Mouse (Mus musculus): Measurements from ENCODE around the gene Slit3.

- TF ChIP-seq RCOR1 (conservative IDR thresholded peaks at IDR 0.05; ENCODE audit: low read depth, low read length) (no peak), POLR2A (IDR thresholded peaks at IDR 0.05; ENCODE audit: low read depth, low read length) (no peak), CTCF (conservative IDR thresholded peaks at IDR 0.05 in 1 of 2, IDR thresholded peaks at IDR 0.05 in 1 of 2; ENCODE audit: low read depth in 2 of 2, low read length in 2 of 2) (peak; percentile 12 to 97; a peak in 2 of 4 replicates), RAD21 (IDR thresholded peaks at IDR 0.05; ENCODE audit: low read depth, low read length) (peak; percentile 64), POLR2AphosphoS2 (IDR thresholded peaks at IDR 0.05; ENCODE audit: low read depth, low read length) (no peak), BHLHE40 (IDR thresholded peaks at IDR 0.05; ENCODE audit: low read depth, low read length) (no peak), ZNF384 (IDR thresholded peaks at IDR 0.05; ENCODE audit: low read depth, low read length) (no peak), EP300 (IDR thresholded peaks at IDR 0.05; ENCODE audit: low read length) (no peak), MAFK (IDR thresholded peaks at IDR 0.05; ENCODE audit: insufficient replicate concordance, low read length) (no peak), GABPA (IDR thresholded peaks at IDR 0.05; ENCODE audit: insufficient replicate concordance, low read depth, low read length) (no peak), ZC3H11A (IDR thresholded peaks at IDR 0.05; ENCODE audit: low read depth, low read length) (no peak; the same call in 1 of the 2 replicates), MEF2A (IDR thresholded peaks at IDR 0.05; ENCODE audit: borderline replicate concordance, low read depth, low read length) (no peak), JUN (IDR thresholded peaks at IDR 0.05; ENCODE audit: insufficient read depth, low read depth, low read length) (no peak), PAX5 (IDR thresholded peaks at IDR 0.05; ENCODE audit: low read length) (no peak)
Observed at GRCm38 (mm10) chr11:35667428-35667827, 546.4 kb downstream of the Slit3 start.
